Mouse (Mus musculus) G1E (cell line): Measurements from ENCODE around the gene Kat8. TPM values are rescaled to one million over a fixed set of nuclear protein-coding genes. Genes with fewer than 3 reads are reported as not detected.

Experiments used
- ATAC-seq: 2 replicates; pipeline ENCODE4 v1.8.0; 2016; ENCODE audit warnings: mild to moderate bottlenecking; ENCODE audit not compliant: insufficient number of reproducible peaks, poor library complexity, low FRiP score, severe bottlenecking; ENCODE audit errors: extremely low read depth
- DNase-seq: peaks from one replicate; pipeline ENCODE4 v3.0.0; 2012; ENCODE audit warnings: low spot score
- H3K27me3 ChIP-seq: 2 replicates; pipeline ENCODE4 v1.6.1; 2012; ENCODE audit warnings: mild to moderate bottlenecking, low read length, inconsistent platforms; ENCODE audit not compliant: insufficient read depth
- H3K36me3 ChIP-seq: replicated peaks from 2 replicates; pipeline ENCODE3; 2012; ENCODE audit warnings: mild to moderate bottlenecking, inconsistent platforms
- H3K4me1 ChIP-seq: 2 replicates; pipeline ENCODE4 v1.6.1; 2012; ENCODE audit warnings: low read depth, low read length, inconsistent platforms, mixed read lengths; ENCODE audit not compliant: insufficient read depth
- H3K4me3 ChIP-seq: 2 replicates; pipeline ENCODE4 v1.5.1; 2012; ENCODE audit warnings: low read depth, mild to moderate bottlenecking, inconsistent platforms, low read length, moderate library complexity, mixed read lengths
- H3K9me3 ChIP-seq: replicated peaks from 2 replicates; pipeline ENCODE4 v1.6.1; 2012; ENCODE audit warnings: inconsistent platforms
- GATA2 ChIP-seq: IDR thresholded peaks from 2 replicates; pipeline ENCODE4 v1.6.1; 2012; ENCODE audit warnings: low read depth, low read length, inconsistent platforms, borderline replicate concordance
- polyA plus RNA-seq: library from polyadenylated mRNA; stranded (reverse); fragments of >175 nt; gene quantifications from 2 replicates; pipeline ENCODE4 v1.2.3, GENCODE M21; 2012
- total RNA-seq, 2 experiments: library from RNA; stranded (forward) in 1 of 2; stranded (reverse) in 1 of 2; fragments of 200-1000 nt in 1 of 2; fragments of >200 nt in 1 of 2; fragmentation: Nextera tagmentation in 1 of 2; gene quantifications; 2 replicates each; pipeline ENCODE4 v1.2.3; 2014 to 2017

The Kat8 gene
- total and polyA plus RNA-seq, 3 experiments, result 7.4 to 44.0 (median 39.0) TPM

DNA sequence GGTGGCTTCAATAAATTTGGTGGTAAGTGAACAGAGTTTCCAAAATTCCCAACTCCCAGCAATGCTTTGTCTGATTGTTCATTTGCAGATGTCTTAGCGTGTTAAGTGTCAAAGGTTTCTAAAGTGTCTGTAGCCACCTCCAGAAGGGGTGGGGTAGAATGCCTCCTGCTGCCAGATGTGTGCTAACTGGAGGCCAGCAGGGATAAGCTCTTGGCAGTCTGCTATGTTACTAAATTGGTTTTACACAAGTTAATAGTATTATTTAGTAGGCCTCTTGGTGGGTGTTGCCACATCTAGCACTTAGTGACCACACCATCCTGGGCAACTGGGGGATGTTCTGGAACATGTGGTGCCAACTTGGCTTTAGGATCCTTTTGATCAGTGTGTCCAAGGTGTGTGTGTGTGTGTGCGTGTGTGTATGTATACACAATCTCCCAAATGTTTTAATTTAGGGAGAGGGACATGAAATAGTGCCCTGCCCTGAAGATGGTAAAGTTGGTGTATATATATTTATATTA, 62.2 kb downstream of the Kat8 start:
- Histone ChIP-seq H3K4me1 (peaks cover 37% of the 10 kb centered on the region), H3K4me3 (no peak overlapping the region), H3K9me3 (no peaks in the 10 kb centered on the region), H3K36me3 (peaks cover 96% of the 10 kb centered on the region), H3K27me3 (no peaks in the 10 kb centered on the region)
- ATAC-seq, result no peak
- TF ChIP-seq GATA2, result no peak
- no peak for DNase-seq

Other genes starting within 250 kb of the Kat8 start
Only the 20 nearest of the 25 such genes appear.
- 6.4 and 6.9 TPM in 2 replicates for gene Fbxl19, start 168.0 kb upstream of the Kat8 start, total RNA-seq (2014; fragmentation: Nextera tagmentation)
- 15.1 and 18.8 TPM in 2 replicates for gene Fbxl19, start 168.0 kb upstream of the Kat8 start, total RNA-seq (2017)
- 54.4 and 58.5 TPM in 2 replicates for gene Fbxl19, start 168.0 kb upstream of the Kat8 start, polyA plus RNA-seq
- 27.4 and 27.7 TPM in 2 replicates for gene Orai3, start 142.7 kb upstream of the Kat8 start, total RNA-seq (2014; fragmentation: Nextera tagmentation)
- 47.1 and 53.8 TPM in 2 replicates for gene Orai3, start 142.7 kb upstream of the Kat8 start, total RNA-seq (2017)
- 30.2 and 43.1 TPM in 2 replicates for gene Orai3, start 142.7 kb upstream of the Kat8 start, polyA plus RNA-seq
- gene Setd1a, start 135.8 kb upstream of the Kat8 start, total RNA-seq (2014; fragmentation: Nextera tagmentation), result 104 and 115 TPM in 2 replicates
- 9.1 and 10.0 TPM in 2 replicates for gene Setd1a, start 135.8 kb upstream of the Kat8 start, total RNA-seq (2017)
- 103 and 118 TPM in 2 replicates for gene Setd1a, start 135.8 kb upstream of the Kat8 start, polyA plus RNA-seq
- gene Gm49388, start 126.9 kb upstream of the Kat8 start, total RNA-seq (2014; fragmentation: Nextera tagmentation), result 4.7 and 8.4 TPM in 2 replicates
- 0.23 TPM in 1 of 2 replicates, not detected in the other for gene Gm49388, start 126.9 kb upstream of the Kat8 start, total RNA-seq (2017)
- gene Gm49388, start 126.9 kb upstream of the Kat8 start, polyA plus RNA-seq, result 0.12 and 1.1 TPM in 2 replicates
- gene Hsd3b7, start 111.9 kb upstream of the Kat8 start, total RNA-seq (2014; fragmentation: Nextera tagmentation), result 11.2 and 17.2 TPM in 2 replicates
- gene Hsd3b7, start 111.9 kb upstream of the Kat8 start, total RNA-seq (2017), result 42.3 and 52.1 TPM in 2 replicates
- 10.6 and 19.7 TPM in 2 replicates for gene Hsd3b7, start 111.9 kb upstream of the Kat8 start, polyA plus RNA-seq
- 26.9 and 36.0 TPM in 2 replicates for gene Stx4a, start 88.2 kb upstream of the Kat8 start, total RNA-seq (2014; fragmentation: Nextera tagmentation)
- 46.1 and 55.7 TPM in 2 replicates for gene Stx4a, start 88.2 kb upstream of the Kat8 start, total RNA-seq (2017)
- gene Stx4a, start 88.2 kb upstream of the Kat8 start, polyA plus RNA-seq, result 64.9 and 69.9 TPM in 2 replicates
- gene Stx1b, start 88.0 kb upstream of the Kat8 start, total RNA-seq (2014; fragmentation: Nextera tagmentation), result 0.15 and 0.24 TPM in 2 replicates
- gene Stx1b, start 88.0 kb upstream of the Kat8 start, total RNA-seq (2017), result 0.06 and 0.16 TPM in 2 replicates
- gene Stx1b, start 88.0 kb upstream of the Kat8 start, polyA plus RNA-seq, result 0.02 and 0.10 TPM in 2 replicates
- 46.8 and 58.5 TPM in 2 replicates for gene Zfp646, start 36.3 kb upstream of the Kat8 start, total RNA-seq (2014; fragmentation: Nextera tagmentation)
- gene Zfp646, start 36.3 kb upstream of the Kat8 start, total RNA-seq (2017), result 42.1 and 45.0 TPM in 2 replicates
- 27.9 and 36.7 TPM in 2 replicates for gene Zfp646, start 36.3 kb upstream of the Kat8 start, polyA plus RNA-seq
- 9.2 and 14.9 TPM in 2 replicates for gene Zfp668, start 35.7 kb upstream of the Kat8 start, total RNA-seq (2014; fragmentation: Nextera tagmentation)
- gene Zfp668, start 35.7 kb upstream of the Kat8 start, total RNA-seq (2017), result 4.2 and 5.7 TPM in 2 replicates
- gene Zfp668, start 35.7 kb upstream of the Kat8 start, polyA plus RNA-seq, result 33.9 and 39.5 TPM in 2 replicates
- gene Prss53, start 21.5 kb upstream of the Kat8 start, total RNA-seq (2014; fragmentation: Nextera tagmentation), result 0.58 TPM in 1 of 2 replicates, not detected in the other
- gene Prss53, start 21.5 kb upstream of the Kat8 start, total RNA-seq (2017), result 0.29 and 0.38 TPM in 2 replicates
- gene Prss53, start 21.5 kb upstream of the Kat8 start, polyA plus RNA-seq, result 0.76 and 0.80 TPM in 2 replicates
- not detected in 2 replicates for gene Gm21974, start 17.1 kb upstream of the Kat8 start, total RNA-seq (2014; fragmentation: Nextera tagmentation)
- not detected in 2 replicates for gene Gm21974, start 17.1 kb upstream of the Kat8 start, total RNA-seq (2017)
- not detected in 2 replicates for gene Gm21974, start 17.1 kb upstream of the Kat8 start, polyA plus RNA-seq
- 53.0 and 68.8 TPM in 2 replicates for gene Vkorc1, start 16.9 kb upstream of the Kat8 start, total RNA-seq (2014; fragmentation: Nextera tagmentation)
- 8.9 and 11.0 TPM in 2 replicates for gene Vkorc1, start 16.9 kb upstream of the Kat8 start, total RNA-seq (2017)
- gene Vkorc1, start 16.9 kb upstream of the Kat8 start, polyA plus RNA-seq, result 12.6 and 16.7 TPM in 2 replicates
- 73.4 and 80.0 TPM in 2 replicates for gene Bckdk, start 8.4 kb upstream of the Kat8 start, total RNA-seq (2014; fragmentation: Nextera tagmentation)
- 40.4 and 49.2 TPM in 2 replicates for gene Bckdk, start 8.4 kb upstream of the Kat8 start, total RNA-seq (2017)
- gene Bckdk, start 8.4 kb upstream of the Kat8 start, polyA plus RNA-seq, result 114 and 134 TPM in 2 replicates
- gene Prss8, start 17.6 kb downstream of the Kat8 start, total RNA-seq (2014; fragmentation: Nextera tagmentation), result not detected in 2 replicates
- 0.05 TPM in 1 of 2 replicates, not detected in the other for gene Prss8, start 17.6 kb downstream of the Kat8 start, total RNA-seq (2017)
- gene Prss8, start 17.6 kb downstream of the Kat8 start, polyA plus RNA-seq, result not detected in 2 replicates
- gene Prss36, start 34.2 kb downstream of the Kat8 start, total RNA-seq (2014; fragmentation: Nextera tagmentation), result 4.0 and 5.4 TPM in 2 replicates
- 0.76 and 4.9 TPM in 2 replicates for gene Prss36, start 34.2 kb downstream of the Kat8 start, total RNA-seq (2017)
- 8.5 and 8.9 TPM in 2 replicates for gene Prss36, start 34.2 kb downstream of the Kat8 start, polyA plus RNA-seq
- gene Fus, start 54.9 kb downstream of the Kat8 start, total RNA-seq (2014; fragmentation: Nextera tagmentation), result 211 and 218 TPM in 2 replicates
- gene Fus, start 54.9 kb downstream of the Kat8 start, total RNA-seq (2017), result 34.6 and 45.5 TPM in 2 replicates
- 568 and 604 TPM in 2 replicates for gene Fus, start 54.9 kb downstream of the Kat8 start, polyA plus RNA-seq
- gene Pycard, start 81.4 kb downstream of the Kat8 start, total RNA-seq (2014; fragmentation: Nextera tagmentation), result 2.0 and 2.4 TPM in 2 replicates
- 3.3 and 3.5 TPM in 2 replicates for gene Pycard, start 81.4 kb downstream of the Kat8 start, total RNA-seq (2017)
- gene Pycard, start 81.4 kb downstream of the Kat8 start, polyA plus RNA-seq, result 1.2 and 1.3 TPM in 2 replicates
- not detected in 2 replicates for gene Trim72, start 91.4 kb downstream of the Kat8 start, total RNA-seq (2014; fragmentation: Nextera tagmentation)
- 0.06 and 0.16 TPM in 2 replicates for gene Trim72, start 91.4 kb downstream of the Kat8 start, total RNA-seq (2017)
- gene Trim72, start 91.4 kb downstream of the Kat8 start, polyA plus RNA-seq, result 0.03 and 0.04 TPM in 2 replicates
- 0.30 TPM in 1 of 2 replicates, not detected in the other for gene Itgam, start 150.1 kb downstream of the Kat8 start, total RNA-seq (2014; fragmentation: Nextera tagmentation)
- gene Itgam, start 150.1 kb downstream of the Kat8 start, total RNA-seq (2017), result 0.22 and 0.29 TPM in 2 replicates
- gene Itgam, start 150.1 kb downstream of the Kat8 start, polyA plus RNA-seq, result 0.02 and 0.07 TPM in 2 replicates
- gene Gm49368, start 150.2 kb downstream of the Kat8 start, total RNA-seq (2014; fragmentation: Nextera tagmentation), result not detected in 2 replicates
- not detected in 2 replicates for gene Gm49368, start 150.2 kb downstream of the Kat8 start, total RNA-seq (2017)
- gene Gm49368, start 150.2 kb downstream of the Kat8 start, polyA plus RNA-seq, result 0.03 TPM in 1 of 2 replicates, not detected in the other